Mouse (Mus musculus): ENCODE measurements around the gene Chn2. TPM values are rescaled to one million over a fixed set of nuclear protein-coding genes. Genes with fewer than 3 reads are reported as not detected.

The Chn2 gene
- total RNA-seq, 2 experiments from 2014 or later, result 2.3 to 2.5 TPM

GRCm38 (mm10) chr6:54258462-54258861, 219.1 kb downstream of the Chn2 start:
- no peak for ATAC-seq (replicated peaks; ENCODE audit: low FRiP score, poor library complexity, severe bottlenecking)

GRCm38 (mm10) chr6:54262732-54263131, 223.4 kb downstream of the Chn2 start:
- ATAC-seq (replicated peaks; ENCODE audit: low FRiP score, poor library complexity, severe bottlenecking), result no peak

DNA sequence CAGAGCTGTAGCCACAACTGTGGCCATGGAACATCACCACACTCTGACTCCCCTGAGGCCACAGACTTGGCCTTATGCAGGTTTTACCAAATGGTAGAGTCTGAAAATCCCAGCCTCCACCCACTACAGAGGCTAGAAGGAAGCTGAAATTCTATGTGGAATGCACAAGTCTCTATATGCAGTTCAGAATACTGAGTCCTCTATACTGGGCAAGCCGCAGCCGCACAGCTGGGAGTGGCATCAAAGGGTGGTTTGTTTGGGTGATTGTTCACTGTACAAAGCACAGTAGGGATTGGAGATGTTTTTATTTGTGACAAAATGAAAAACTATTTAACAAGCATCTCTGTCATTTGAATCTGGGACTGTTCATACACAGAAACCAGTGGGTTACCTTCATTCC, 224.5 kb downstream of the Chn2 start:
- no peak for ATAC-seq (replicated peaks; ENCODE audit: low FRiP score, poor library complexity, severe bottlenecking)

DNA sequence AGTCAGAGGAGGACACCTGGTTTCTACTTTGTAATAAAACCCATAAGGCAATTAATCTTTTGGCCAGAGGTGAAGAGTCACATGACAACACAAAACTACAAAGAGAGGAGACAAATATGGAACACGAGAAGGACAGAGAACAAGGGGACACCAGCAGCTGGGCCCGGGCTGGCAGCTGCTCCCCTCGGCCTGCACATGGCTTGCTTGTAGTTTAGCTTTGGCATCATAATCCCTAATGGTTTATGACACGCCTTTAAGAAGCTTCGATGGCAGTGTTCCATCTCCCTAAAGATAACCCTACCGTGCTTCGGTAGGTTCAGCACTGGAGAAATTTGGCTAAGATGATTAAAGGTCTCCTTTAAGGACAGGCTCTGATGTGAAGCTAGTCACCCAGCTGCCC, 225.2 kb downstream of the Chn2 start:
- no peak for ATAC-seq (replicated peaks; ENCODE audit: low FRiP score, poor library complexity, severe bottlenecking)

GRCm38 (mm10) chr6:54265384-54265783, 226.0 kb downstream of the Chn2 start:
- ATAC-seq (replicated peaks; ENCODE audit: low FRiP score, poor library complexity, severe bottlenecking), result no peak

DNA sequence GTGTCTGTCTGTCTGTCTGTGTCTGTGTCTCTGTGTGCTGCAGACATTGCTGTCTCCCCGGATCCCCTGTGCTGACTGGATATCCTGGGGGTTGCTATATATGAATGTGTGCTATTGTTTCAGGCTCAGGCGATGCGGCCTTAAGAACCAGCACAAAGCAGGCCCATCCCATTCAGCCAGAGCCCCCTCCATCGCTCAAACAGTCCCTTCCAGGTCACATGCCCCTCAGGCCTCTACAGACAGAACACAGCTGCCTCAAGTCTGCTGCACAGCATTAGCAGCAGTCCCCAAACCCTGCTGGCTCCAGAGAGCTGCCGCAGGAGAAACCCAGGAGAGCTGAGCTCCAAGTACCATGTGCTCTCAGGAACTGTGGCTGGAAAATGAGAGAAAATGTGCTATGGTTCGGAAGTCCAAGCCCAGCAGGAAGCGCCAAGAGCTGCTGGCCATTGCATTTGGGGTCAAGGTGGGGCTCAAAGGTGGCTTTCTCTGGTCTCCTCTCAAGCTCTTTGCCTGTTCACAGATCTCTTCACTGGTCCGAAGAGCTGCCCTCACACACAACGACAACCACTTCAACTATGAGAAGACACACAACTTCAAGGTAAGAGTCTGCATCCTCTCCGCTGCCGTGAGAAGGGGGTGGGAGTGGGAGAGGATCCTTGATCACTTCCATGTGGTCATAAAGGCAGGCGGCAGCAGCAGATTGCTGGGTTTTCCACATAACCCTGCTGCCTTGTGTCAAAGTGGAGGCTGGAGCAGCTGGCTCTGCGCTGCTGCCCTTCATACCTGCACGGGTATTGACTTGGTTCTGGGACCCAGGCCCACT, 233.4 kb downstream of the Chn2 start:
- no peak for ATAC-seq (replicated peaks; ENCODE audit: low FRiP score, poor library complexity, severe bottlenecking)

DNA sequence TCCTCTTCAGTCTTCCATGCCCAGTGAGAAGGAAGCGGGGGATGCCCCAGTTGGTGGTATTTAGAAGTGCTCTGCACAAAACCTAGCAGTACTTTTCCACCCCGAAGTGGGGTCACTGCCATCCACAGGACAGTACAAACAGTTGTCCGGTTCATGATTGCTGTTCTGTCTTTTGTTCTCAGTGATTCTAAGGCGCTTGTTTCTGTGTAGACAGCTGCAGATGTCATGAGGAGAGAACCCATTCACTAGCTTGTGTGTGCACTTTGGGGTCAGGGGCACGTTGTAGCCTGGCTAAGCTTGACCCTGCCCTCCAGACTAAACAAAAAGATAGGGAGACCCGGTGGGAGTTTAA, 234.0 kb downstream of the Chn2 start:
- no peak for ATAC-seq (replicated peaks; ENCODE audit: low FRiP score, poor library complexity, severe bottlenecking)

DNA sequence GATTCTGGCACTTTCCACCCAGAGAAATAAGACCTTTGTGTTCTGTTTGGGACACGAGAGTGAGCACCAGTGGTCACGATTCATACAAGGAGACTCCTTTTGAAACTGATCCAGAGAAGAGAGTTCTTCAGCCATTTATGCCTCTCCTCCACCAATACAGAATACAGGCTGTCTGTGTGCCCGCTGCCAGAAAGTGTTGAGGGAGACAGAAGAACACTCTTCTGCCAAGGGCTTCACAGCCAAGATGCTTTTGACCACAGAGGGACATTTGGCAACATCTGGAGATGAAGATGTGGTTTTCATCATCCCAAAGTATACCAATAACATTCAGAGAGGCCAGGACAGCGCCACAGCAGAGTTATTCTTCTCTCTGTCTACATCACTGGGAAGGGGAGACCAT, 237.9 kb downstream of the Chn2 start:
- ATAC-seq (replicated peaks; ENCODE audit: low FRiP score, poor library complexity, severe bottlenecking), result no peak

- no peak for ATAC-seq (replicated peaks; ENCODE audit: low FRiP score, poor library complexity, severe bottlenecking)
Observed at GRCm38 (mm10) chr6:54277828-54278227, 238.5 kb downstream of the Chn2 start.

DNA sequence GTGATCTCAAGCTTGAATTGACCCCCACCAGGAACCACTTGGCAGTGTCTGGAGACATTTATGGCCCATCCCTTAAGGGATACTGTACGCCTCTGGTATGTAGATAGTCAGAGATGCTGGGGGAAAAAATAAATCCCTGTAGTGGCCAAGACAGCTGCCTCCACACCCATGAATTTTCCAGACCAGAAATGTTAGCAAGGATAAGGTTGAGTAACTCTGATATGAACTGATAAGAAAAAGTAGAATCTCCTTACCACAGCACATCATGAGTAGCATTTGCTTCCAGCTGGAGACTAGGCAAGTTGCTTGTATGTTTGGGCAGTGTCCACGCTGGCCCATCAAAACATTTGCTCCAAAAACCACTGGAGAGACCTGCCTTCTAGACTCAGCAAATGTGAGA, 239.3 kb downstream of the Chn2 start:
- ATAC-seq (replicated peaks; ENCODE audit: low FRiP score, poor library complexity, severe bottlenecking), result no peak

DNA sequence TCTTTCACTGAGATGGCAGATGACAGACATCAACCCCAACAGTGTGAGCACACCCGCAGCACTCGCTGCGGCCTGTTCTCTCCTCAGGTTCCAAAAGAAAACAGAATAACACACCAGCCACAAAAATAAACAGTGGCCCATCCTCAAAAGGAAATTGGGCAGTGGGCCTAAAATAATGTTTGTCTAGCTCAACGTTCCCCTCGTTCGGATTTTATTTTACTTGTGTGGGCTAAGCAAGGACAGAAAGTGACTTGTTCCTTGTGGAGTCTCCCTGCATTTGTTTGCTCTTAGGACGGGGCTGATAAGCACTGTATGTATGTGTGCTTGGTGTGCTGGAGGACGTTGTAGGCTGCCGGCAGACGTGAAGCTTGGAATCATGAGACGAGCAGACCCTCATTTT, 240.0 kb downstream of the Chn2 start:
- no peak for ATAC-seq (replicated peaks; ENCODE audit: low FRiP score, poor library complexity, severe bottlenecking)

GRCm38 (mm10) chr6:54280248-54280647, 240.9 kb downstream of the Chn2 start:
- ATAC-seq (replicated peaks; ENCODE audit: low FRiP score, poor library complexity, severe bottlenecking), result no peak

GRCm38 (mm10) chr6:54283299-54283698, 243.9 kb downstream of the Chn2 start:
- no peak for ATAC-seq (replicated peaks; ENCODE audit: low FRiP score, poor library complexity, severe bottlenecking)

DNA sequence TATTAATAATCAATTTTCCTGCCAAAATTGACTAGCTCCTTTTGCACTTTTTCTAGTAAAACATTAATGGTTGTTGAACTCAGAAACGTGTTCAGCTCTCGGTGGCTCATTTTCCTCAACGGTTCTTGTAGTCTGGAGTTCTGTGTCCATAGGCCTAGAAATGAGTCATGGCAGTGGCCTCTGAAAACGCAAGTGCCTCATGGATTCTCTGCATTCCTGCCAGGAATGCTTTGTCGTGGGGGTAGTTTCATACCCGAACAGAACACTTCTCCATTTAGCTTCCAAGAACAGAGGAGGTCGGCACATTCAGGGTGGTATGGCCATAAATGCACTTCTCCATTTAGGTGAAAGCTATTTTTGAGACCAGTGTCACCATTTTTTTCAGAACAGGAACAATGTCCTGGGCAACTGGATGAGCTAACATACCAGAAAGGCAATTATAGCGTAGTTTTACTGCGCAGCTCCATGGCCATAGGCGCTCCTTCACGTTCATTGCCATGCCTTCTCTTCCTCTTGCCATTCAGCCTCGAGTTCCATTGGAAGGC, 244.9 kb downstream of the Chn2 start:
- no peak for ATAC-seq (replicated peaks; ENCODE audit: low FRiP score, poor library complexity, severe bottlenecking)

- ATAC-seq (replicated peaks; ENCODE audit: low FRiP score, poor library complexity, severe bottlenecking), result no peak
Observed at GRCm38 (mm10) chr6:54286813-54287212, 247.5 kb downstream of the Chn2 start.

DNA sequence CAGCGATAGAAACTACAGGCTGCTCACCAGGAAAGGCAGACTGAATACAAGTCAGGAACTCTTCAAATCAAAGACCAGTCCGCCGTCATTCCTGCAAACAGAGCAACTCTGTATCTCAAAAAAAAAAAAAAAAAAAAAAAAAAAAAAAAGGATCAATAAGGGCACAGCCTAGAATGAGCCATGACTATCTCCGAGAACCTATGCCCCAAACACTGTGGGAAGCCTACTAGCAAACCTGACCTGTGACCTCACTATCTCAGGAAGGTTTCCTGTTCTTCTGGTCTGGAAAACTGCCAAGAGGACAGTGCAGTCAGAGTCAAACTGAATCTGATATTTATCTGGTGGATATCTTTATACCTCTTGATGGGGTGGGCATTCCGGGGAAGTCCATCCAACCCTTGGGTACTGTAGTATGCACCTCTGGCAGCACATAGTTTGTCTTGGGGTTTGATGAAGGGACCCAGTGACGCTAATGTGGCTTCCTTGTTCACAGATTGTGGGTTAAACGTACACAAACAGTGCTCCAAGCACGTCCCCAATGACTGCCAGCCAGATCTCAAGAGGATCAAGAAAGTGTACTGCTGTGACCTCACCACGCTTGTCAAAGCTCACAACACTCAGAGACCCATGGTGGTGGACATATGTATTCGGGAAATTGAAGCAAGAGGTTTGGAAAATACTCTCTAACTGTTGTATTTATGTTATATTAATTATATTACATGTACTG, 250.6 kb downstream of the Chn2 start:
- ATAC-seq (replicated peaks; ENCODE audit: low FRiP score, poor library complexity, severe bottlenecking), result no peak

DNA sequence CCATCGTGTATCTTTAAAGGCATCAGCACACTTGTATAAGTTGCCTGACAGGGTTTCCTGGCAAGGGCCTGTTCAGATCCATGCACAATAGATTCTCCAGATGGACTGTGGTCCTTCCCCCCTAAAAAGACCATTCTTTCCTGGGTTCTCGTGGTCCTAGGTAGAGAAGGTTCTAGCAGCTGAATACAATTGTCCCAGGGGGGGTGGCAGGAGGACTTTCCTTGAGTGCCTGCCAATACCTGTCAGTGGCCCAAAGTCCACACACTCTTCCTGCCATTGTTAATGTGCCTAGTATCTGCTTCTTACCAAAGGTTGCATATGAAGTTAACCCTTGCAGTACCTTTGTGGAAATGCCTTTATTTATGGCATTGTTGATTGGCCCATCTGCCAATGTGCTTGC, 257.9 kb downstream of the Chn2 start:
- no peak for ATAC-seq (replicated peaks; ENCODE audit: low FRiP score, poor library complexity, severe bottlenecking)

DNA sequence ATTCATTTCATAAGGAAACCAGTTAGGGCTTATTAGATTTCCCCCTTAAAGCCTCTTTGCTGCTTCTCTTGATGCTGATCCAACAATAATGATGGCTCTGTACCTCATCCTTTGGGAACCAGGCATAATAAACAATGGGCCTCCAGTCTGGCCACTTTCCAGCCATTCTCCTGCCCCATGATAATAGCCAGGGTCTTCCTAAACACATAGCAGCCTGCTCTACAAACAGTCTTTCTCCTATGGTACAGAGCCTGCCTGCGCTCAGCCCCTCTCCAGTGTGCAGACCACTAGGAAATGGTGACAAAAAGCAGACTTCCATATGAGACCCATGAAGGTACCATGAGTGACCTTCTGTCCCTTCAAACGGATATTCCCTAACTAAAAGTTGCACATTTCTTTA, 260.1 kb downstream of the Chn2 start:
- no peak for ATAC-seq (replicated peaks; ENCODE audit: low FRiP score, poor library complexity, severe bottlenecking)

- no peak for ATAC-seq (replicated peaks; ENCODE audit: low FRiP score, poor library complexity, severe bottlenecking)
Observed at GRCm38 (mm10) chr6:54305777-54306176, 266.4 kb downstream of the Chn2 start.

DNA sequence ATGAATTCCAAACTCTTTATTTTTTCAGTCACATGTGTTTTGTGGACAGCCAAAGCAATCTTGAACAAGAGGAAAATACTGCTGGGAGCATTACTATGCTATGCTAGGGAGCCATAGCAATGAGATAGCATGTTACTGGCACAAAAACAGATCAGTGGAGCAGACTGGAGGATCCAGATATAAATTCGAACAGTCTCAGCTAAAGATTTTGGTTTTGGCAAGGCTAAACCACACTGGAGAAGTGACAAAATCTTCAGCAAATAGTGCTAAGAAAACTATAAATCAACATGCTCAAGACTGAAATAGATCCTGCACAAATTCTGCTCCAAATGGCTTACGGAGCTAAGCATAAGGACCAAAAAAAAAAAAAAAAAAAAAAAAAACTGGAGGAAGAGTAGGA, 273.7 kb downstream of the Chn2 start:
- ATAC-seq (replicated peaks; ENCODE audit: low FRiP score, poor library complexity, severe bottlenecking), result no peak

DNA sequence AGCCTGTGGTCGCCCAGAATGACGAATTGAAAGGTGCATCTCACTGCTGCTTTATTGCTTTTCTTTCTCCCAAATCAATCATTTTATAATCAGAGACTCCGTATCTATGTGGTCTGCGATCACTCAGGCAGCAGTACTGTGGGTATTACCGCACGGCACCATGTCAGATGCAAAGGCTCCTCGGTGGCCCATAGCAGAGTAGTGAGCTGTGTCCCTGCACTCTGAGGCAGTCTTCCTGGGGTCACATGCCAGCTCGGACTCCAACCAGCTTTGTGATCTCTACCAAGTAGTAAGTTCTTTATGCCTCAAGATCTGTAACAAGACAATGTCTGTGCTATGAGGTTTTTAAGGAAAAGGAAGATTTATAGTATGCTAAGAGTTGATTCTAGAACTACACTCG, 279.3 kb downstream of the Chn2 start:
- ATAC-seq (replicated peaks; ENCODE audit: low FRiP score, poor library complexity, severe bottlenecking), result no peak

All from erythroblast, adult 5-6 weeks (primary cell).